Mouse (Mus musculus): ENCODE results near the gene S1pr5. TPM values are rescaled to one million over a fixed set of nuclear protein-coding genes. Genes with fewer than 3 reads are reported as not detected.

The S1pr5 gene
- total and polyA plus RNA-seq, 3 experiments, result 0.04 to 0.08 TPM; not detected in 1

- Histone ChIP-seq H3K9me3 (replicated peaks; ENCODE audit: insufficient read depth, low read length) (no peaks in the 10 kb centered on the region), H3K27me3 (ENCODE audit: control insufficient read depth in 1 of 2, insufficient read depth in 2 of 2, low read length in 2 of 2) (no peaks in the 10 kb centered on the region), H3K4me3 (ENCODE audit: control insufficient read depth in 1 of 2, insufficient read depth in 1 of 2, low read depth in 2 of 2, low read length in 2 of 2) (no peak overlapping the region), H3K79me2 (ENCODE audit: control insufficient read depth, insufficient read depth, low read length, poor library complexity) (peaks cover 40% of the 10 kb centered on the region), H3K36me3 (ENCODE audit: control insufficient read depth in 1 of 2, insufficient read depth in 2 of 2, low read length in 2 of 2) (peaks cover 15 to 27% of the 10 kb centered on the region in 2 experiments), H3K27ac (ENCODE audit: control insufficient read depth, low read depth, low read length) (no peak overlapping the region), H3K9ac (ENCODE audit: control insufficient read depth, low read depth, low read length, poor library complexity, severe bottlenecking) (no peak overlapping the region), H3K4me1 (ENCODE audit: control insufficient read depth in 1 of 2, insufficient read depth in 2 of 2, low read length in 2 of 2) (peaks cover 10 to 18% of the 10 kb centered on the region in 2 experiments; a peak in 3 of 4 replicates)
- no peak for TF ChIP-seq GABPA (IDR thresholded peaks at IDR 0.05; ENCODE audit: low read depth, low read length)
- TF ChIP-seq TBP (IDR thresholded peaks at IDR 0.05; ENCODE audit: low read depth, low read length), result no peak
- no peak for TF ChIP-seq BHLHE40 (IDR thresholded peaks at IDR 0.05; ENCODE audit: borderline replicate concordance, low read depth, low read length)
- no peak for TF ChIP-seq NRF1 (IDR thresholded peaks at IDR 0.05; ENCODE audit: insufficient read depth, low read depth, low read length, poor library complexity, severe bottlenecking)
- no peak; the same call in 1 of the 2 replicates for TF ChIP-seq ZMIZ1 (IDR thresholded peaks at IDR 0.05; ENCODE audit: low read depth, low read length)
- TF ChIP-seq HCFC1 (IDR thresholded peaks at IDR 0.05; ENCODE audit: low read depth, low read length), result no peak
- DNase-seq (ENCODE audit: low read depth, low spot score), result no peak
Observed at GRCm38 (mm10) chr9:21233805-21234204, 14.4 kb downstream of the S1pr5 start.

GRCm38 (mm10) chr9:21233366-21233765 is 14.9 kb downstream of the S1pr5 start:
- Histone ChIP-seq H3K9me3 (replicated peaks; ENCODE audit: insufficient read depth, low read length) (no peaks in the 10 kb centered on the region), H3K27me3 (ENCODE audit: control insufficient read depth in 1 of 2, insufficient read depth in 2 of 2, low read length in 2 of 2) (no peaks in the 10 kb centered on the region), H3K4me3 (ENCODE audit: control insufficient read depth in 1 of 2, insufficient read depth in 1 of 2, low read depth in 2 of 2, low read length in 2 of 2) (no peak overlapping the region), H3K4me1 (ENCODE audit: control insufficient read depth in 1 of 2, insufficient read depth in 2 of 2, low read length in 2 of 2) (peaks cover 10 to 18% of the 10 kb centered on the region in 2 experiments; a peak in 3 of 4 replicates), H3K36me3 (ENCODE audit: control insufficient read depth in 1 of 2, insufficient read depth in 2 of 2, low read length in 2 of 2) (peaks cover 15 to 27% of the 10 kb centered on the region in 2 experiments), H3K27ac (ENCODE audit: control insufficient read depth, low read depth, low read length) (no peak overlapping the region), H3K79me2 (ENCODE audit: control insufficient read depth, insufficient read depth, low read length, poor library complexity) (peaks cover 36% of the 10 kb centered on the region), H3K9ac (ENCODE audit: control insufficient read depth, low read depth, low read length, poor library complexity, severe bottlenecking) (no peak overlapping the region)
- TF ChIP-seq MAZ (IDR thresholded peaks at IDR 0.05; ENCODE audit: low read depth, low read length), result no peak
- TF ChIP-seq NRF1 (IDR thresholded peaks at IDR 0.05; ENCODE audit: insufficient read depth, low read depth, low read length, poor library complexity, severe bottlenecking), result no peak
- TF ChIP-seq POLR2AphosphoS2 (IDR thresholded peaks at IDR 0.05; ENCODE audit: low read length), result 0 out of 2 replicates have a peak, but pooled peaks have one; percentile 20
- TF ChIP-seq ZC3H11A (IDR thresholded peaks at IDR 0.05; ENCODE audit: low read depth, low read length), result no peak
- TF ChIP-seq ZMIZ1 (IDR thresholded peaks at IDR 0.05; ENCODE audit: low read depth, low read length), result no peak
- no peak for TF ChIP-seq GABPA (IDR thresholded peaks at IDR 0.05; ENCODE audit: low read depth, low read length)
- no peak for DNase-seq (ENCODE audit: low read depth, low spot score)

DNA sequence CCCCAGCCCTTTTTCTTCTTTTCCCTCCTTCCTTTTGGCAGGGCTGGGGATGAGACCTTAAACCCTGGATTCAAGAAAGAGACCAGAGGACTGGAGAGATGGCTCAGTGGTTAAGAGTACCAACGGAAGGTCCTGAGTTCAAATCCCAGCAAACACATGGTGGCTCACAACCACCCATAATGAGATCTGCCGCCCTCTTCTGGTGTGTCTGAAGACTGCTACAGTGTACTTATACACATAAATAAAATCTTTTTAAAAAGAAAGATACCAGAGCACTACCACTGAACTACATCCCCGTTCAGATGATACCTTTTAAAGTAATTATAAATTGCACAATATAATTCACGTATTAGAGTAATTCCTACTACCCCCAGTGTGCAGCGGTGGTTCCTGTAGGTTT is 15.4 kb downstream of the S1pr5 start:
- peaks cover 15 to 27% of the 10 kb centered on the region in 2 experiments for H3K36me3 ChIP-seq (ENCODE audit: control insufficient read depth in 1 of 2, insufficient read depth in 2 of 2, low read length in 2 of 2)
- DNase-seq (ENCODE audit: low read depth, low spot score), result no peak
- H3K9ac ChIP-seq (ENCODE audit: control insufficient read depth, low read depth, low read length, poor library complexity, severe bottlenecking), result no peak overlapping the region
- no peaks in the 10 kb centered on the region for H3K9me3 ChIP-seq (replicated peaks; ENCODE audit: insufficient read depth, low read length)
- no peaks in the 10 kb centered on the region for H3K27me3 ChIP-seq (ENCODE audit: control insufficient read depth in 1 of 2, insufficient read depth in 2 of 2, low read length in 2 of 2)
- no peak overlapping the region for H3K4me3 ChIP-seq (ENCODE audit: control insufficient read depth in 1 of 2, insufficient read depth in 1 of 2, low read depth in 2 of 2, low read length in 2 of 2)
- H3K79me2 ChIP-seq (ENCODE audit: control insufficient read depth, insufficient read depth, low read length, poor library complexity), result peaks cover 31% of the 10 kb centered on the region
- H3K27ac ChIP-seq (ENCODE audit: control insufficient read depth, low read depth, low read length), result no peak overlapping the region
- peaks cover 9 to 18% of the 10 kb centered on the region in 2 experiments; a peak in 3 of 4 replicates for H3K4me1 ChIP-seq (ENCODE audit: control insufficient read depth in 1 of 2, insufficient read depth in 2 of 2, low read length in 2 of 2)
- TF ChIP-seq CHD1 (IDR thresholded peaks at IDR 0.05; ENCODE audit: low read depth, low read length) (no peak), CTCF (IDR thresholded peaks at IDR 0.05 in 2 of 3, conservative IDR thresholded peaks at IDR 0.05 in 1 of 3; ENCODE audit: control insufficient read depth in 1 of 3, insufficient read depth in 1 of 3, low read depth in 2 of 3, low read length in 3 of 3, poor library complexity in 1 of 3, severe bottlenecking in 1 of 3) (peak in 2 of 3 experiments; percentile 36 to 53; a peak in 4 of 6 replicates), ZMIZ1 (IDR thresholded peaks at IDR 0.05; ENCODE audit: low read depth, low read length) (0 out of 2 replicates have a peak, but pooled peaks have one; percentile 5)

Data from MEL (cell line).